9 mouse cellular contexts compared by ENCODE assay signal in the genomic region with DNA sequence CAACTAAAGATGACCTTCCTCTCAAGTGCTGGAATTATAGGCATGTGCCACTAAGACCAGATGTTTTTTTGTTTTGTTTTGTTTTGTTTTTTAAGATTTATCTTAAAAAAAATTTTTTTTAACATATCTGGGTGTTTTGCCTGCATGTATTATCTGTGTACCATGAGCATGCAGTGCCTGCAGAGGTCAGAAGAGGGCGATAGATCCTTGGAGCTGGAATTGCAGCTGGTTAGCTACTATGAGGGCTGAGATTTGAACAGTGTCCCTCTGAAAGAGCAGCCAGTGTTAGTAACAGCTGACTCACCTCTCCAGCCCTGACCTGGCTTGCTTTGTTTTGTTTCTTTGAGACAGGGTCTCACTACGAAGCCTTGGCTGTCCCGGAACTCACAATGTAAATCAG. TPM values are rescaled to one million over a fixed set of nuclear protein-coding genes. Genes with fewer than 3 reads are reported as not detected.
DNase-seq lines count a peak whose midpoint lies in the region; TF ChIP-seq lines count a peak whose summit lies in the region.
"Had no signal": no experiment of that assay in that cellular context is flagged by ENCODE, and none has a peak within 500 bp of the region (broad histone marks: within the 10 kb centered on the region; RNA-seq: fewer than 3 reads in every experiment).

No protein-coding gene starts in this region.

- H3K4me1 ChIP-seq in testis, adult 2 months (ENCODE audit: control insufficient read depth, insufficient read depth, low read length), result no peaks in the 10 kb centered on the region

- H3K27ac ChIP-seq in testis, adult 2 months (ENCODE audit: control insufficient read depth, insufficient read depth, low read depth, low read length), result no peak overlapping the region

- TF ChIP-seq CTCF in testis, adult 2 months (IDR thresholded peaks at IDR 0.05; ENCODE audit: control insufficient read depth, insufficient read depth, insufficient replicate concordance, low read depth, low read length), result peak; percentile 26; the same call in 1 of the 2 replicates

- peak; percentile 55 for DNase-seq in gastrocnemius, adult 18-20 months (ENCODE audit: low spot score)
- DNase-seq in gastrocnemius, postnatal 25 days, result no peak
- DNase-seq in right cerebral cortex, adult 2 months (ENCODE audit: low spot score in 2 of 2), result peak; percentile 27 to 47
- DNase-seq in right cerebral cortex, postnatal 25 days, result no peak
- DNase-seq in brain, adult 2 months (ENCODE audit: low read depth, low spot score), result peak; percentile 64
- peak; percentile 75 for DNase-seq in heart, postnatal 4 days
- DNase-seq in lung, postnatal 36 days, result peak; percentile 81

- H3K27me3 ChIP-seq in testis, adult 2 months (ENCODE audit: control insufficient read depth, insufficient read depth, low read length), result no peaks in the 10 kb centered on the region
- H3K27me3 ChIP-seq: limb, embryonic 15.5 days had no signal

- H3K4me3 ChIP-seq in testis, adult 2 months (ENCODE audit: control insufficient read depth, low read depth, low read length), result no peak overlapping the region
- H3K4me3 ChIP-seq: limb, embryonic 15.5 days had no signal

- no peaks in the 10 kb centered on the region for H3K36me3 ChIP-seq in testis, adult 2 months (ENCODE audit: control insufficient read depth, insufficient read depth, low read length)
- H3K36me3 ChIP-seq: limb, embryonic 15.5 days had no signal

- no peak for TF ChIP-seq POLR2A in testis, adult 2 months (IDR thresholded peaks at IDR 0.05; ENCODE audit: control insufficient read depth, low read depth, low read length)

RNA-seq across cellular contexts. Expression of gene Plxdc1, which starts 49.5 kb away (rescaled TPM):
- 1 to 10 TPM; 2.1 to 2.6 TPM for total RNA-seq in gastrocnemius, adult 18-20 months (2021)
- total RNA-seq in gastrocnemius, postnatal 25 days (2021), result 1 to 10 TPM; 3.1 TPM
- 1 to 10 TPM; 3.4 to 4.2 TPM for total RNA-seq in heart, postnatal 4 days (2021)
- 64.4 and 70.5 TPM in 2 replicates for polyA plus RNA-seq in testis, adult 2 months (2012; rRNA removed)

RNA-seq across cellular contexts. Expression of gene Fbxo47, which starts 52.8 kb away (rescaled TPM):
- under 1 TPM; 0.16 to 0.38 TPM for total RNA-seq in gastrocnemius, adult 18-20 months (2021)
- total RNA-seq in gastrocnemius, postnatal 25 days (2021), result under 1 TPM; 0.11 to 0.15 TPM
- 1 to 10 TPM in 1 of 2 experiments, under 1 TPM in 1; 0.79 to 1.2 TPM for total RNA-seq in heart, postnatal 4 days (2021)
- 19.8 and 25.8 TPM in 2 replicates for polyA plus RNA-seq in testis, adult 2 months (2012; rRNA removed)

RNA-seq across cellular contexts. Expression of gene Arl5c, which starts 59.2 kb away (rescaled TPM):
- total RNA-seq in gastrocnemius, adult 18-20 months (2021), result under 1 TPM in 1 of 2 experiments, not detected in 1; 0.26 TPM
- under 1 TPM in 1 of 2 experiments, not detected in 1; 0.27 TPM for total RNA-seq in gastrocnemius, postnatal 25 days (2021)
- 1 to 10 TPM; 1.6 TPM for total RNA-seq in heart, postnatal 4 days (2021)
- polyA plus RNA-seq in testis, adult 2 months (2012; rRNA removed), result 0.20 and 0.44 TPM in 2 replicates

Comparison
In these comparisons a context has a peak if more than half of its experiments do, and no peak if none do; other contexts are left out.
1. DNase-seq: peak in gastrocnemius, adult 18-20 months (single experiment), right cerebral cortex, adult 2 months (2 of 2), brain, adult 2 months (single experiment), heart, postnatal 4 days (single experiment) and lung, postnatal 36 days (single experiment); none in gastrocnemius, postnatal 25 days (single experiment) and right cerebral cortex, postnatal 25 days (single experiment).